Mouse (Mus musculus): Measurements from ENCODE around the gene Btbd35f8. TPM values are rescaled to one million over a fixed set of nuclear protein-coding genes. Genes with fewer than 3 reads are reported as not detected.
"Not testable (repeated sequence)": the region's sequence is repeated elsewhere in the genome, so short reads cannot be mapped to it uniquely, and the experiment has no call there.

Gene Btbd35f8
- polyA plus RNA-seq (2015; fragmentation: Nextera tagmentation; extraction: Ambion mirVana) = not detected in 2 replicates

DNA sequence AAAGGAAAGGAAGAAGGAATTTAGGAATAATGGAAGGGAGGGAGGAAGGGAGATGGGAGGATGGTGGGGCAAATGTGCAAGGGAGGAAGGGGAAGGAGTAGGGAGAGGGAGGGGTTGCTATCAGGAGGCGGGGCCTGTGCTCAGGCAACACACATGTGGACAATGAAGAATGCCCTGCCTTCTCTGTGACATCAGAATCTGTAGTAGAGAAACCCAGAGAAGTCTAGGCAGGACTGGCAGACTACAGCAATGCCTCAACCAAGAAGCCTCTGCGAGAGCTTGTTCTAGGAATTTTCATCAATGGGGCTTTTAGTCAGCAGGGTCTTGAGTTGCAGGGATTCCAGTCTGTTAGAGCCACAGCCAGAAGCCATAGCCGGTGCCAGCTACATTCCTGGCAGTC, at the start of gene Btbd35f8:
TSS of gene Btbd35f8 (plus strand) at position 301 of the 400 bp plus-strand sequence.
- no CpG with 5 or more reads among the region's 3 CpGs for WGBS (ENCODE audit: insufficient replicate concordance)
- not testable (repeated sequence) for H3K4me1 ChIP-seq (ENCODE audit: insufficient read depth); H3K27me3 ChIP-seq (ENCODE audit: insufficient read depth, low read length); H3K4me2 ChIP-seq (ENCODE audit: low read depth, low read length); H3K9ac ChIP-seq (replicated peaks); H3K4me3 ChIP-seq (ENCODE audit: low read depth, low read length); DNase-seq; ATAC-seq; H3K27ac ChIP-seq (ENCODE audit: low read depth); H3K36me3 ChIP-seq (replicated peaks; ENCODE audit: insufficient read depth, low read length); H3K9me3 ChIP-seq (ENCODE audit: low read length)

Other genes with a start within 250 kb of the Btbd35f8 start
- gene Spin2g, start 211.8 kb upstream of the Btbd35f8 start, polyA plus RNA-seq (2015; fragmentation: Nextera tagmentation; extraction: Ambion mirVana) = not detected in 2 replicates

All from liver, postnatal 0 days (tissue).